Mouse (Mus musculus) neural tube, embryonic 15.5 days (tissue): ENCODE results near the gene Trim41. TPM values are rescaled to one million over a fixed set of nuclear protein-coding genes. Genes with fewer than 3 reads are reported as not detected.
A peak's percentile ranks its signal among the peaks of the same experiment; 100 is the strongest.

Source experiments
- ATAC-seq: fragments of 200-750 bp; cut with Nextera tagmentation; 2 replicates; pipeline ENCODE4 v1.8.0; 2017; ENCODE audit warnings: mild to moderate bottlenecking, moderate TSS enrichment, moderate library complexity; ENCODE audit not compliant: low FRiP score
- H3K27ac ChIP-seq: fragments of 300-500 bp; sonication (generic); replicated peaks from 2 replicates; pipeline ENCODE4 v1.5.1; 2015; ENCODE audit warnings: mild to moderate bottlenecking, inconsistent platforms
- H3K27me3 ChIP-seq: fragments of 300-500 bp; sonication (generic); replicated peaks from 2 replicates; pipeline ENCODE4 v1.6.1; 2015; ENCODE audit warnings: inconsistent platforms
- H3K36me3 ChIP-seq: fragments of 300-500 bp; sonication (generic); 2 replicates; pipeline ENCODE4 v1.6.1; 2015; ENCODE audit warnings: inconsistent platforms
- H3K4me1 ChIP-seq: fragments of 300-500 bp; sonication (generic); 2 replicates; pipeline ENCODE4 v1.6.1; 2015; ENCODE audit warnings: inconsistent platforms
- H3K4me2 ChIP-seq: fragments of 300-500 bp; sonication (generic); 2 replicates; pipeline ENCODE4 v1.6.1; 2015; ENCODE audit warnings: inconsistent platforms, mild to moderate bottlenecking, moderate library complexity
- H3K4me3 ChIP-seq: fragments of 300-500 bp; sonication (generic); replicated peaks from 2 replicates; pipeline ENCODE4 v1.5.1; 2015; ENCODE audit warnings: mild to moderate bottlenecking, inconsistent platforms
- H3K9ac ChIP-seq: fragments of 300-500 bp; sonication (generic); replicated peaks from 2 replicates; pipeline ENCODE4 v1.6.1; 2015; ENCODE audit warnings: mild to moderate bottlenecking, inconsistent platforms
- H3K9me3 ChIP-seq: fragments of 300-500 bp; sonication (generic); replicated peaks from 2 replicates; pipeline ENCODE4 v1.6.1; 2016; ENCODE audit warnings: inconsistent platforms
- WGBS: fragments of 180-500 bp; shearing (Covaris S2); methylation state at CpG from one replicate; pipeline ENCODE4 v1.1.7; 2015; ENCODE audit warnings: mixed read lengths; 5-methylcytosine and 5-hydroxymethylcytosine counted together
- polyA plus RNA-seq: library from polyadenylated mRNA; unstranded; fragments of >200 nt; fragmentation: Nextera tagmentation; extraction: Ambion mirVana; gene quantifications from 2 replicates; pipeline ENCODE4 v1.2.1, GENCODE M21; 2015

The Trim41 gene
- polyA plus RNA-seq, result 6.4 and 7.3 TPM in 2 replicates

DNA sequence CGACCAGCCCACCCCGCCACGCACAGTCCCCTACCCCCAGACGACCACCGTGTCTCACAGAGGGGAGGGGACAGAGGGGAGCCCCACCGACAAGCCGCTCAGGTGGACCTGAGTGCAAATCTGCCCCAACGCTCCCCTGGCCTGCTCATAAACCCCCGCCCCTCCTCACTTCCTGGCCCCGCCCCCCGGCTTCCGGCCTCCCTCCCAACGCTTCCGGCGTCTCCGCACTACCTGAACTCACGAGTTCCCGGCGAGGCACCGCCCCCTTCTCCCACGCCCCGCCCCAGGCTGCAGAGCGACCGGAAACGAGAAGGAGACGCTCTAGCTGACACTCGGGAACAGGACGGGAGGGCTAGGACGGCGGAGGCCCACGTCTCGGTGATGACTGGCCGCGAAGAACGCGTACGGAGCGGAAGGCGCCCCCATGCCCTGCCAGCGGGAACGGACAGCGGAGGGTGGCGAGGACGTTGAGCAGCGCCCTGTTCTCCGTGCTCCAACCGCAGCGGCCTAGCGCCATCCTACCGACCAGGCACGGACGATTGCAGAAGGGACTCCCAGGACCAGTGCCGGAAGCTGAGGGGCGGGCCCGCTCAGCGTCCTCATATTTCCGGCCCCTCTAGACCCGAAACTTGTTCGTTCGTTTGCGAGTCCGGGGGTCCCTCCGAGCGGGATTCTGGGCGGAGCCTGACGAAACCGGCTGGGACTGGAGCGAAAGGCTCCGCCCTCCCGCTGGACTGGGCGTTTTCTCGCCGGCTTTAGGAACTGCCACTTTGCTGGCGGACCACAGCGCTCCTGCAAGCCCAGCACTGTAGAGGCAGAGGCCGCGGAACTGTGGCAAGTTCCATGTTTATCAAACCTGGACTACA lies at the start of gene Trim41:
Gene Trim41, minus strand, starts transcription at position 554 of the 866 bp plus-strand sequence.
- H3K27me3 ChIP-seq, result no peaks in the 10 kb centered on the region
- ATAC-seq, result peak; percentile 97
- WGBS, result under 1% methylated on average over 76 of the region's 77 CpGs

DNA sequence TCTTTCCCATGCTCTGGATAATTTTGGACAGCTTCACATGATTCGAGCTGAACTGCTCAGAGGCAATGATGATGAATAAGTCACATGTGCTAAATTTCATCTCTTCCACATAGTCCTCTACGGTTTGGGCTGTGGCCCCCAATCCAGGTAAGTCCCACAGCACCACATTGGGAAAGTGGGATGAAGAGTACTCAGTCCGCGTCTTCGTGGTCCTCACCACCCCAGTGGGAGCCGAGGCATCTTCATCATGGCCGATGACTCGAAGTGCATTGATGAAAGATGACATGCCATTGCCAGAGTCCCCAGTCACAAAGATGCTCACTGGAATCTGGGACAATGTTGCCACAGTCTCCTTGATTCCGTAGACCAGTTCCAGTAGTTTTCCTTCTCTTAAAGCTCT lies 49.3 kb upstream of the Trim41 start:
- 96% methylated on average over 9 of the region's 9 CpGs for WGBS
- no peak for ATAC-seq
- Histone ChIP-seq H3K4me3 (no peak overlapping the region), H3K27me3 (0 out of 2 replicates have a peak, but pooled peaks cover 3% of the 10 kb centered on the region), H3K4me2 (no peak overlapping the region), H3K27ac (no peak overlapping the region), H3K4me1 (peaks cover 10% of the 10 kb centered on the region; the same call in 1 of the 2 replicates), H3K9ac (no peak overlapping the region), H3K9me3 (no peaks in the 10 kb centered on the region), H3K36me3 (no peaks in the 10 kb centered on the region)

More for the DNA sequence above, at the start of gene Trim41:
- Histone ChIP-seq H3K4me3 (peak within 1 kb of the TSS; percentile 86), H3K9me3 (no peaks in the 10 kb centered on the region), H3K9ac (peak within 1 kb of the TSS; percentile 81), H3K36me3 (peaks cover 12% of the 10 kb centered on the region), H3K4me2 (peak within 1 kb of the TSS; percentile 85), H3K27ac (peak within 1 kb of the TSS; percentile 99), H3K4me1 (peaks cover 32% of the 10 kb centered on the region)

DNA sequence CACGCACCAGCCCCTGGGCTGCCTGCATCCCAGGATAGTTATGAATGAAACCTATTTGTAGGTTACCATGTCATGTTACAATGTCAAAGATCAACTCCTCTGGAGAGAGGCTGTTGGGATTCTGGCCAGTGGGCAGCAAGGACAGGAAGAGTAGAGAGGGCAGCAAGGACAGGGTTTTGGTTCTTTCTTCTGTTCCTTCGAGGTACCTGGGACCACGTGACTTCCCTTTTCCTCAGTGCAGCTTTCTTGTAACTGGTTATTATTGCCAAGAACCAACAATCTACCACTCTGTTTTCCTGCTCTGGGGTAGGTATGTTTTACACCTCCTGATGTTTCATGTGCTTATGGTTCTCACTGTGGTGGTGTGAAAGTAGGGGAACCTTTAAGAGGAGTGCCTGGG lies 46.7 kb upstream of the Trim41 start:
- no peak overlapping the region for H3K4me3 ChIP-seq
- H3K36me3 ChIP-seq, result no peaks in the 10 kb centered on the region
- H3K27ac ChIP-seq, result no peak overlapping the region
- 87% methylated on average over 3 of the region's 3 CpGs for WGBS
- no peak overlapping the region for H3K9ac ChIP-seq
- peaks cover 2% of the 10 kb centered on the region; the same call in 1 of the 2 replicates for H3K4me1 ChIP-seq
- H3K9me3 ChIP-seq, result no peaks in the 10 kb centered on the region
- H3K27me3 ChIP-seq, result peaks cover 15% of the 10 kb centered on the region; the same call in 1 of the 2 replicates
- no peak for ATAC-seq
- H3K4me2 ChIP-seq, result no peak overlapping the region

DNA sequence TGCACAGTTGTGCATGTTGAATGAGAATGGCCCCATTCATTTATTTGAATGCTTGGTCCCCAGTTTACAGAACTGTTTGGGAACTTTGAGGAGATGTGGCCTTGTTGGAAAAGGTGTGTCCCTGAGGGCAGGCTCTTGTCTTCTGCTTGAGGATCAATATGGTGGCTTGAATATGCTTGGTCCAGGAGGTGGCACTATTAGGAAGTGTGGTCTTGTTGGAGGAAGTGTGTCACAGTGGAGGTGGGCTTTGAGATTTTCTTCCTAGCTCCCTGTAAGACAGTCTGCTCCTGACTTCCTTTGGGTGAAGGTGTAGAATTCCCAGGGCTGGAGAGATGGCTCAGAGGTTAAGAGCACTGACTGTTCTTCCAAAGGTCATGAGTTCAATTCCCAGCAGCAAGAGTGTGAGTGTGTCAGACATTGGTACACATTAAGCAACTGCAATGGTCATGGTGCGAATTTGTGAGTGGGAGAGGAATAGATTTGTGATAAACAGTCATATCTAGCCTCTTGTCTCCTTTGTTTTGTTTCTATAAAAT lies 45.7 kb upstream of the Trim41 start:
- H3K4me3 ChIP-seq, result no peak overlapping the region
- no peak overlapping the region for H3K9ac ChIP-seq
- peaks cover 12% of the 10 kb centered on the region; the same call in 1 of the 2 replicates for H3K27me3 ChIP-seq
- no peak overlapping the region for H3K27ac ChIP-seq
- H3K4me2 ChIP-seq, result no peak overlapping the region
- H3K36me3 ChIP-seq, result no peaks in the 10 kb centered on the region
- H3K4me1 ChIP-seq, result peaks cover 11% of the 10 kb centered on the region
- H3K9me3 ChIP-seq, result no peaks in the 10 kb centered on the region
- no peak for ATAC-seq
- 89% methylated on average over 1 of the region's 1 CpGs for WGBS

DNA sequence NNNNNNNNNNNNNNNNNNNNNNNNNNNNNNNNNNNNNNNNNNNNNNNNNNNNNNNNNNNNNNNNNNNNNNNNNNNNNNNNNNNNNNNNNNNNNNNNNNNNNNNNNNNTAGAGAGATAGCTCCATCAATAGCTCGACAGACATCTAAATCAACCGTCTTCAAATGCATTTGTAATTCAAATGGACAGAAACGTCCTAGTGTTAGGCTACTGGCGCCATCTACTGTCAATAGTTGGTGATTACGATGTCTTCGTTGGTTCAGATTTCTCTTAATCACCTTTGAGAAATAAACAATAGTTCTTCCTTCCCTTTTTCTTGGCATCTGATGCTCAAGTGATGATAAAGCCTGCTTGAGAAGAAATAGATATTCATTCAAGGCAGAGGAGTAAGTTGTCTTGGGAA lies 41.9 kb upstream of the Trim41 start:
- Histone ChIP-seq H3K36me3 (no peaks in the 10 kb centered on the region), H3K4me1 (peaks cover 35% of the 10 kb centered on the region), H3K9ac (no peak overlapping the region), H3K9me3 (no peaks in the 10 kb centered on the region), H3K27me3 (peaks cover 12% of the 10 kb centered on the region; the same call in 1 of the 2 replicates), H3K27ac (no peak overlapping the region), H3K4me2 (peak overlapping the region; percentile 88), H3K4me3 (peak overlapping the region; percentile 63)
- 0% methylated on average over 6 of the region's 6 CpGs for WGBS
- ATAC-seq, result no peak

DNA sequence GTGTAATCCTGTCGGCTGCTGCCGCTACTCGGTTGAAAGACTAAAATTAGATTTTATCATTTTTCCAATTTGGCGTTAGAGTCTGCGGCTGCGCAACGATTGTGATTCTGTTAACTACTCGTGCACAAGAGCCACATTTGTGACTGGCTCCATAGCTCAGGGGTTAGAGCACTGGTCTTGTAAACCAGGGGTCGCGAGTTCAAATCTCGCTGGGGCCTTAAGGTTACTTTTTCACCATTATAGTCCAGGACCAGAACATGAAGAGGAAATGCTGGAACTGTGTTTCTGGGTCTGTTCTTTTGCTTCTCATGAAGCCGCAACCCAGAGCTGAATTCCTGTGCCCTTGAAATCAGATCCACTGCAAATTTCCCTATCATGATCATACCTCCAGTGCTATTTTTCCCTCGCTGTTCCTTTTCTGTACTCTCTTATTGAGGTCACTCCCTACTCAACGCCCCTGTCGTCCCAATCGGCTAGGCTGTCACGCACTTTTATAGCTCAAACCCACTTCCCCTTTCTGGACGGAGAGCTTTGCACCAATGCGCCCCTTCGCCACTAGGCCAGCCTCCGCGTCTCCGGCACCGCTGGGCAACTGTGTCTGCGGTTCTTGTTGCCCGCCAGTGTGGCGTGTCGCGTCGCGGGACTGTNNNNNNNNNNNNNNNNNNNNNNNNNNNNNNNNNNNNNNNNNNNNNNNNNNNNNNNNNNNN lies 36.5 kb upstream of the Trim41 start:
- H3K27ac ChIP-seq, result peak overlapping the region; percentile 75
- H3K4me1 ChIP-seq, result peaks cover 45% of the 10 kb centered on the region
- under 1% methylated on average over 31 of the region's 31 CpGs for WGBS
- peak overlapping the region; percentile 57 for H3K9ac ChIP-seq
- ATAC-seq, result peak; percentile 76
- peak overlapping the region; percentile 63 for H3K4me3 ChIP-seq
- no peaks in the 10 kb centered on the region for H3K36me3 ChIP-seq
- H3K27me3 ChIP-seq, result peaks cover 7% of the 10 kb centered on the region
- peak overlapping the region; percentile 88 for H3K4me2 ChIP-seq
- H3K9me3 ChIP-seq, result no peaks in the 10 kb centered on the region

DNA sequence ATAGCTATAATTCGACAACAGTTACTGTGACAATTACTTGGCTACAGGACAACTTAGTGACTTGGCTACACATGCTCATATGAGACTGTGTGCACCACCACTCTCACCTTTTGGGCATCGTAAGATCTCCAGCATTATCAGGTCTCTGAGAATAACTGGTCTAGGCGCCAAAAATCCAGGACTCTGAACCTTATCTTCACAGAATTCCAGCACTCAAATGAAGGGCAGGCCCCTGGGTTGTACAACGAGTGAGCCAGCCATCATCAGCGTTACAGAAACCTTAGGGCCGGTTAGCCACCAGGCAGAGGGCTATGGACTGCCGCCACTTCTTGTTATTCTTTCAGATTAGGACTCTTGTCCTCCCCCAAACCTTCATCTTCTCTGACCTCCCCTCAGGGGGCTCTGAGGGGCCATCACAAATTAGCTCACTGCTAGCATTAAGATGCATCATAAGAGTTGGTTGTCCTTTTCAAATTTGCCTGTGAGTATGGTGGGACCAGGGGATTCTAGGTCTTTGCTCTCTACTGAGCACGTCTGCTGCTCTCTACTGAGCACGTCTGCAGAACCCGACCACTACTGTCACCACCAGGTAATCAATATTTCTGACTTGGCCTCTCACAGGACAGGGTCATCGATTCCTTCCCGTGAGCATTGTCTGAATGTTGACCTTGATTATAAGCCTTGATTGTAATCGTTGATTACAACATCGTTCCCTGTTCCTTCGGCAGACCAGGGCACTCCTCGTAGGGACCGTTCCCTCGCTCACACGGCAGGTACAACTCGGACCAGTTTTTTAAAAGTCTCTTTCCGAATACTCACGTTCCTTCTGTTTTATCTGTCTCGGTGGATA lies 35.7 kb upstream of the Trim41 start:
- Histone ChIP-seq H3K4me3 (peak overlapping the region; percentile 63), H3K4me2 (peak overlapping the region; percentile 88), H3K27me3 (peaks cover 11% of the 10 kb centered on the region), H3K36me3 (no peaks in the 10 kb centered on the region), H3K9ac (peak overlapping the region; percentile 57), H3K9me3 (no peaks in the 10 kb centered on the region), H3K4me1 (peaks cover 38% of the 10 kb centered on the region), H3K27ac (peak overlapping the region; percentile 75)
- WGBS, result 8% methylated on average over 23 of the region's 23 CpGs
- peak; percentile 36 for ATAC-seq

DNA sequence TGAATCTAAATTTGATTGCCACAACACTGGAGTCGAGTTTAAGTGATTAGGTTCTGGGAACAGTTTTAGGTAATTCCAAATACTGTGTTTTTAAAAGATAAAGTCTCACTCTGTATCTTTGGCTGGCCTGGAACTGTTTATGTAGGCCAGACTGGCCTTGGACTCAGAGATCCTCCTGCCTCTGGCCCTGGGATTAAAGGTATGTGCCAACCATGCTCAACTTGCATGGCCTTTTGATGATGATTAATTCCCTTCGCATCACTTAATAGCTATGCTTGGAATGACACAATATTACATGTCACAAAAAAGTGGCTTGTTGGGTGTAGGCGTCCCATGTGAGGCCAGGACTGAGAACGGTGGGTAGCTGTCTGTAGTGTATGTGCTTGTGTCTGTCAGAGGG lies 35.0 kb upstream of the Trim41 start:
- Histone ChIP-seq H3K27ac (no peak overlapping the region), H3K9me3 (no peaks in the 10 kb centered on the region), H3K27me3 (peaks cover 11% of the 10 kb centered on the region), H3K4me2 (peak overlapping the region; percentile 88), H3K4me1 (peaks cover 33% of the 10 kb centered on the region), H3K9ac (peak overlapping the region; percentile 57; the same call in 1 of the 2 replicates), H3K36me3 (no peaks in the 10 kb centered on the region), H3K4me3 (peak overlapping the region; percentile 63)
- WGBS, result 75% methylated on average over 4 of the region's 4 CpGs
- ATAC-seq, result no peak

DNA sequence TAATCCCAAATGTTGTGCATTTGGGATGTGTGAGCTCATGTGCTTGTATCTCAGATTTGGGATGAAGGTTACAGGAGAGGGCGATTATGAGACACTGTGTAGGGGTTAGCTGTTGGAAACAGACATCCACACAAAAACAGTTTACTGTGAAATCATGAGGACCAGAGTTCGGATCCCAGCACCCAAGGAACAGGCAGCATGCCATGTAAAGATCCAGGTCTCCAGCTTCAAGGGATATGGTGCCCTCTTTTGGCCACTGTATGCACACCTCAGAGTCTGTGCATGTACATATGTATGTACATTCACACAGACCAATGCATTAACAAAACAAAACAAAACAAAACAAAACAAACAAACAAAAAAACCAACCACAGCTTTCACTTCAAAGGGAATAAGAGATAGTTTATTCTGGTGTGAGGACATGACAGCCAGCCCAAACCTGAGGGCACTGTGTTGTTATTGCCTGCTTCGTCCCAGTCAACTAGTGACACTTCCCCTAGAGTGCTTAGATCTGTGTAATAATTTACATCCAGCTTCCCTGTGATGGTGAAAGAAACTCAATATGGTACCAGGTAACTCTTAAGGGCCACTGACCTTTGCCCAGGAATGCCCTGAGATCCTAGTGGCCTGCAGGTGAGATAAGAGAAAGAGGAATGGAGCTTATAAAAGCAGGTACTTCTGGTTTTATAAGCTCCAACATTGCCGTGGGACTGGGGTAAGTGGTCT lies 34.3 kb upstream of the Trim41 start:
- no peak overlapping the region for H3K4me2 ChIP-seq
- WGBS, result 80% methylated on average over 4 of the region's 4 CpGs
- no peak overlapping the region for H3K9ac ChIP-seq
- no peaks in the 10 kb centered on the region for H3K9me3 ChIP-seq
- H3K4me1 ChIP-seq, result peaks cover 29% of the 10 kb centered on the region
- H3K4me3 ChIP-seq, result no peak overlapping the region
- ATAC-seq, result no peak
- no peaks in the 10 kb centered on the region for H3K36me3 ChIP-seq
- H3K27ac ChIP-seq, result no peak overlapping the region
- peaks cover 11% of the 10 kb centered on the region for H3K27me3 ChIP-seq

DNA sequence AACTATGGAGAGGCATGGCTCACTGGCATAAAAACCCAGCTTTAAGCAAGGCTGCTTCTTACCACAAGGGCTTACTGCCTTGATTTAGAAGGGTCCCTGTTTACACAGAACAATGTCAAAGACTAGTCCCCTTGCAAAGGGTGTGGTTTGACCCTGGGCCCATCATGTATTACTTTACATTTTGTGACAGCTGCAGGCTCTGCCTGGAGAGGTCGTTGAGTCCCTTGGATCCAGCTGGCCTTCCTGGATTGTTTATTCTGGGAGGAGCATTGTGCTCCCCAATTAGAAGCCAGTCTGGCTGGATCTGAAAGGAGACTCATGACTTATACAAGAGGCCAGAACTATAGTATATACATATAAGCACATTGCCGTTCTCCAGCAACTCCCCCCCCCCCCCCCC lies 33.1 kb upstream of the Trim41 start:
- no peak overlapping the region for H3K4me2 ChIP-seq
- 69% methylated on average over 2 of the region's 2 CpGs for WGBS
- no peak for ATAC-seq
- H3K9ac ChIP-seq, result no peak overlapping the region
- no peak overlapping the region for H3K27ac ChIP-seq
- peaks cover 26% of the 10 kb centered on the region for H3K4me1 ChIP-seq
- H3K4me3 ChIP-seq, result no peak overlapping the region
- peaks cover 11% of the 10 kb centered on the region for H3K27me3 ChIP-seq
- H3K36me3 ChIP-seq, result no peaks in the 10 kb centered on the region
- H3K9me3 ChIP-seq, result no peaks in the 10 kb centered on the region
